Mouse (Mus musculus) mesoderm, embryonic 11.5 days (tissue): Measurements from ENCODE around the gene Polr2l.
"Not testable (repeated sequence)": the region's sequence is repeated elsewhere in the genome, so short reads cannot be mapped to it uniquely, and the experiment has no call there.

ENCODE experiments used
- DNase-seq: peaks from one replicate; pipeline ENCODE4 v3.0.0-alpha.2; 2012; ENCODE audit warnings: low read depth, low spot score

Gene Polr2l

GRCm38 (mm10) chr7:141451928-141452327 is 23.0 kb downstream of the Polr2l start:
- DNase-seq, result no peak

- peak; percentile 90 for DNase-seq
Measured at GRCm38 (mm10) chr7:141447110-141447991, 27.6 kb downstream of the Polr2l start, which contains the start of gene Rplp2. Rplp2 (plus strand) TSS chr7:141447370.

GRCm38 (mm10) chr7:141446374-141446773 is 28.6 kb downstream of the Polr2l start:
- DNase-seq, result not testable (repeated sequence)

DNA sequence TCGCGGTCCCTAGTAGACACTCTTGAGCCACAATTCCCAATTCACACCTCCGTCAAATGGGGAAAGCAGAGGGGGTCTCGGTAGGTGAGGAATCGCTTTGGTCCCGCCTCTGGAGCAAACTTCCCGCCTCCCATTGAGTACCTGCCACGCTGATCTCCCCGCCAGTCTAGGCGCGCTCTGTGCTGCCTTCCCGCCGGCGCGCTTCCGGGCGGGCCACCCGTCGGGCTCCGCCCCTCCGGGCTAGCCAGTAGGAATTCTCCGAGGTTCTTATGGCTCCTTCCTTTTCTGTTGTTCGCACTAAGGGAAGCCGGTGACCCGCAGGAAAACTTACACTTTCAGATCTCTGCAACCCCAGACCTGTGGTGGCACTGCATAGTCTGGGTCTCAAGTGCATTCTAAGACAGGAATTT is 31.1 kb downstream of the Polr2l start, which contains the start of gene Pidd1:
Gene Pidd1 (minus strand): TSS at position 198 of the 410 bp plus-strand sequence.
- DNase-seq, result peak; percentile 76

DNA sequence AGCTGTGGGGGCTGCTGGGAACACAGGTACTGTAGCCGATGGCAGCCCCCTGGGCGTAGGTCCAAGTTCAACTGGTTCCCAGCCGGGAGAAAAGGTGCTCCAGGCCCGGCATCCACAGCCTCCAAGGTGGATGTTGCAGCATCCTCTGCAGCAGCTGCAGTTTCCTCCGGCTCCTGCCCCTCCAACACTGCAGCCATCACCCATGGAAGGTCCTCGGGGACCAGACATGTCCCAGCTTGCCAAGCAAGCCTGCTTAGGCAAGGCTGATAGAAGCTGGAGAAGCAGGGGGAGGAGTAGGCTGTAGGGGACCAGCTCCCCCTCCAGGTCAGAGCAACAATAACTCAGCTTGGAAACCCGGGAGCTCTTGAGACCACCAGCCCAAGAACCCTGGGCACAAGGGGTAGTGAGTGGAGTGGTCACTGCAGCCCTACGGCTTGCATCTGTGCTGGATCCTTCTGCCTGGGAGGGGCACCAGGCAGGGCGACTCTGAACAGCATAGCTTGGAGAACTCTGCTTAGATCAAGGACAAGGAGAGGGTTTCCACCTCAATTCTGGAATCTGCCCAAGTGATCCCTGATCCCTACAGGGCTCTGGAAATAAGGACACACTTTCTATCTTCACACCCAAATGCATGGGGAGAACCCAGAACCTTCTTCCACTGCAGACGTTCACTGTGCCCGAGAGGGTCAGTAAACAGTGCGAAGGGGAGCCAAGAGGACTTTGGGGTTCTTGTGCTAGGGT is 31.7 kb downstream of the Polr2l start:
- peak; percentile 59 for DNase-seq

GRCm38 (mm10) chr7:141442199-141442598 is 32.7 kb downstream of the Polr2l start:
- no peak for DNase-seq

DNA sequence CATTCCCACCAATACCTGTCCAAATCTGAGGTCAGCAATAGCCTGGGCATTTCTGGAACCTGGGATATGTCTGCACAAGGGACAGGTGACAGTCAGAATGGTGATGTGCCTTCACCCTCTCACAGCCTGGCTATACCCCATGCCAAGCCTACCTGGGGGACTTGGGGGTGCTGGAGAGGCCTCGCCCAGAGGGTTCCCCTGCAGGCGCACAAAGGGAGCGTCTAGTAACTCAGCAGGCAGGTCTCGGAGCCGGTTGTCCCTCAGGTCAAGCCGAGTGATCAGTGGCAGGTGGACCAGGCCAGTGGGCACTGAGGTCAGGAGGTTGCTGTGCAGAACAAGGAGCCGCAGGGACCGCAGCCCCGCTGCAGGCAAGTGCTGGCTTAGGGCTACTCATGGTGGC is 33.5 kb downstream of the Polr2l start:
- no peak for DNase-seq

- DNase-seq, result peak; percentile 63
Measured at GRCm38 (mm10) chr7:141440613-141441012, 34.3 kb downstream of the Polr2l start.

- DNase-seq, result no peak
Measured at GRCm38 (mm10) chr7:141439811-141440210, 35.1 kb downstream of the Polr2l start.

DNA sequence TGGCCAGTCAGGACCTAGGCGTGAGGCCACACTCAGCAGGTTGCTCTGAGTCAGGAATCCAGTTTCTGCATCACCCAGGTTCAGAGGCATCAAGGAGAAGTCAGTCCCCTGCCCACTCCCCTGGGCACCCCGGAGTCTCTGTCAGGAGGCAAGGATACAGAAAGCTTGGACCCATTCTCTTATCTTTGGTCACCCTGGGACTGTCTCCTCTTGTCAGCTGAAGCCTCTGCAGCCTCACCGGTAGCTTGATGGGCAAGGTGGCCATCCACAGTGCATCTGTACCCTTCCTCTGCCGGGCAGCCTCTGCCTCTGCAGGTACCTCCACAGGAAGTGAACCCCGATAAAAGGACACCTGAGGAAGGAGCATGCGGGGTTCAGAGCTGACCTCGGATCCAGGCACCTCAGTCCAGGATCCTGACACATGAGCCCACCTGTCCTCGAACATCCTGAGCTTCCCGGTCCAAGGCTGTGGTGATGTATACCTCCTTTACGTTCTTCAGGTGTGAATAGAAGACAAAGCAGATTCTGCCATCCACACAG is 35.7 kb downstream of the Polr2l start:
- no peak for DNase-seq

- DNase-seq, result no peak
Measured at GRCm38 (mm10) chr7:141438201-141438968, 36.5 kb downstream of the Polr2l start.

GRCm38 (mm10) chr7:141437178-141438120 is 37.5 kb downstream of the Polr2l start, which contains the start of gene Slc25a22:
Slc25a22 (minus strand) TSS chr7:141437892.
- peak; percentile 84 for DNase-seq

DNA sequence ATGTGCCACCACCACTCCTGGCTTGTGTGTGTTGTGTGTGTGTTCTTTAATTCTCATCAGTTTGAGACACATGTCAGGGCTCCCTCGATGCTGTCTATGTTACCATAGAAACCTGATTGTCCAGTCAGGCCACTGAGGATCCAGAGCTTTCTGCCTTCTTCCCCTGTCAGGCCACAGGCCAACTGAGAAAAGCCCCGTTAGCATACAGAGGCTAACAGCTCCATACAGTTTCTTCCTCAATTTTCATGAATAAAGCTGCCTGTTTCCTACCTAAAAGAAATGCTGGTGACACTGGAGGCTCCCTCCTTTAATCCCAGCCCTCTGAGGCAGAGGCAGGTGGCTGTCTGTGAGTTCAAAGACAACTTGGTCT is 38.4 kb downstream of the Polr2l start:
- DNase-seq, result no peak

GRCm38 (mm10) chr7:141435856-141436522 is 38.9 kb downstream of the Polr2l start:
- DNase-seq, result no peak

- no peak for DNase-seq
Measured at GRCm38 (mm10) chr7:141435129-141435855, 39.6 kb downstream of the Polr2l start.

GRCm38 (mm10) chr7:141434464-141434863 is 40.5 kb downstream of the Polr2l start:
- no peak for DNase-seq

GRCm38 (mm10) chr7:141433517-141434400 is 41.2 kb downstream of the Polr2l start:
- no peak for DNase-seq
